Mouse (Mus musculus): ENCODE results near the gene 1110008P14Rik.

DNA sequence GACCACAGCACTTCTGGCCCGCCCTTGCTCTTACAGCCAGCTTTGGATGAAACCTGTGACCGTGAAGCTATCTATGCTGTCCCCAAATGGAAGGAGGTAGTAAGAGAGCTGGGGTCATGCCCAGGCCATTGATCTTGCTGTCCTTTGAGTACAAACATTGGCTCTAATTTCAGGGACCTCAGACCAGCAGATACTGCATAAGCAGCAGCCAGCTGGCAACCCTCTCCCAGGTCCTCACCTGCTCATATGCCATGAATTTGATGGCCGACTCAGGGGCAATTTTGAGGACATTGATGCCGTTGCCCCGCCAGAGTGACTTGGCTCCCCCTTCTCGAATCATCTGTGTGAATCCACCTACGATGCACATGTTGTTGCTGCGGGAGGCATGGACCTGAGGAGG is 35.7 kb upstream of the 1110008P14Rik start:
- TF ChIP-seq POLR2A (IDR thresholded peaks at IDR 0.05; ENCODE audit: insufficient read depth, low read length) (no peak), EP300 (IDR thresholded peaks at IDR 0.05; ENCODE audit: insufficient read depth, low read depth, low read length) (no peak), CTCF (IDR thresholded peaks at IDR 0.05; ENCODE audit: low read depth, low read length) (no peak)

Measured in ES-Bruce4 (cell line).